Mouse (Mus musculus) retina, postnatal 7 days (tissue): ENCODE measurements at regions not wholly inside any gene's neighbourhood (a gene's known extent, or its start where the extent isn't known, plus 50 kb on each side); places are given as distances from the start of the nearest gene placed in this dataset.
"Not testable (repeated sequence)": the region's sequence is repeated elsewhere in the genome, so short reads cannot be mapped to it uniquely, and the experiment has no call there.

ENCODE experiments used
- DNase-seq: peaks from one replicate; pipeline ENCODE4 v3.0.0-alpha.2; 2012; ENCODE audit warnings: low read depth, low spot score

GRCm38 (mm10) chr10:111354607-111355006 is 56.1 kb downstream of the Bbs10 start:
- no peak for DNase-seq

GRCm38 (mm10) chr10:111358340-111358739 is 59.9 kb downstream of the Bbs10 start:
- not testable (repeated sequence) for DNase-seq

GRCm38 (mm10) chr10:111361749-111362435 is 63.4 kb downstream of the Bbs10 start:
- no peak for DNase-seq

- no peak for DNase-seq
These were observed 65.5 kb downstream of the Bbs10 start for GRCm38 (mm10) chr10:111363729-111364617.

GRCm38 (mm10) chr10:111365011-111365410 is 66.5 kb downstream of the Bbs10 start:
- no peak for DNase-seq

GRCm38 (mm10) chr10:111369046-111369445 is 70.6 kb downstream of the Bbs10 start:
- DNase-seq: not testable (repeated sequence)

GRCm38 (mm10) chr10:111378047-111378618 is 79.7 kb downstream of the Bbs10 start:
- DNase-seq: no peak

- DNase-seq: no peak
These were observed 83.2 kb downstream of the Bbs10 start for GRCm38 (mm10) chr10:111381689-111382088.

GRCm38 (mm10) chr10:111382206-111382930 is 83.9 kb downstream of the Bbs10 start:
- no peak for DNase-seq

- no peak for DNase-seq
These were observed 87.1 kb downstream of the Bbs10 start for GRCm38 (mm10) chr10:111385561-111385960.

GRCm38 (mm10) chr10:111387869-111388538 is 85.0 kb upstream of the Nap1l1 start:
- peak; percentile 52 for DNase-seq

GRCm38 (mm10) chr10:111388545-111389320 is 84.3 kb upstream of the Nap1l1 start:
- no peak for DNase-seq

- peak; percentile 49 for DNase-seq
These were observed 83.1 kb upstream of the Nap1l1 start for GRCm38 (mm10) chr10:111389890-111390289.

- no peak for DNase-seq
These were observed 78.6 kb upstream of the Nap1l1 start for GRCm38 (mm10) chr10:111394421-111394820.

- DNase-seq: no peak
These were observed 68.0 kb upstream of the Nap1l1 start for GRCm38 (mm10) chr10:111405071-111405470.

GRCm38 (mm10) chr10:111408887-111409286 is 64.1 kb upstream of the Nap1l1 start:
- DNase-seq: no peak

GRCm38 (mm10) chr10:111409497-111409896 is 63.5 kb upstream of the Nap1l1 start:
- DNase-seq: no peak

- DNase-seq: no peak
These were observed 62.9 kb upstream of the Nap1l1 start for GRCm38 (mm10) chr10:111410121-111410520.

- no peak for DNase-seq
These were observed 61.5 kb upstream of the Nap1l1 start for GRCm38 (mm10) chr10:111411533-111411932.

GRCm38 (mm10) chr10:111416611-111417130 is 56.4 kb upstream of the Nap1l1 start:
- DNase-seq: no peak
